Mouse (Mus musculus) stomach, postnatal 0 days (tissue): ENCODE measurements around the gene Vrk1.
A peak's percentile ranks its signal among the peaks of the same experiment; 100 is the strongest.

Experiments
- CTCF ChIP-seq: IDR thresholded peaks from 2 replicates; pipeline ENCODE4 v1.5.1; 2016; ENCODE audit warnings: antibody characterized with exemption, low read depth, mild to moderate bottlenecking, moderate library complexity
- EP300 ChIP-seq: optimal IDR thresholded peaks from 2 replicates; pipeline ENCODE3; 2016; ENCODE audit warnings: antibody characterized with exemption

DNA sequence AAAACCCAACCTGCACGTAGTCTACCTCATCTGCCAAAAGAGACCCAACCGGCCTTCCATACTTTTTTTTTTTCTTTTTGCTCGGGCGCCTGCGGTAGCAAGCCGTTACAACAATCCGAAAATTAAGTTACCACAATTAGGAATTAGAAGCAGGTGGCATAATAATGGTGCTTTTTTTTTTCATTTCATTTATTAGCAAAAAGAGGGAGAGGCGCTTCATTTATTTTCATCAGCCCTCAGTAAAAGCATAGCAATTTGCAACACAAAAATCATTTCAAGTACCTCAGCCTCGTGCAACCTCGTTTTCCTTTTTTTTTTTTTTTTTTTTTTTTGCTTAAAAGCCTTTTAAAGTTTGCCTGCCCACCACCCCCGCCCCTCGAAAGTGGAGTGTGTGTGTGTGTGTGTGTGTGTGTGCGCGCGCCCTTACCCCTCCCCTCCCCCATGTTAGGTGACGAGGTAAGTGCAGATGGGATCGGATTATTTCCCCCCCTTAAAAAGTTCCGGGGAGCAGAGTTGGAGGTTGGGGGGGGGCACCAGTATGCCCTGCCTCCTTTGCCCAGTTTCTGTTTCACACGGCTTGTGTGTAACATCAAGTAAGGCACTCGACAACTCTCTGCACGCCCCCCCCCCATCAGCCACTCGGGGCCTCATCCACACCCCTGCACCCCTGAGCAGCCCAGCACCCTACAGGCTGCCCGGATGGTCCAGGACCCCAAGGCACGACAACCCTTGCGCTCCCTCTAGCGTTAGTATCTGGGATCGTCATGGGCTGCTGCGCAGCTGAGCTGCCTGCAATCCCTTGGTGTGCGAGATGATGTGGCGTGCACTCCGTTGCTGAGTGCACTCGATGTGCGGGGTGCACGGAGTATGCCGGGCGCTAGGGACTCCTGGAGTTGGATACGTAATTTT, 47.7 kb upstream of the Vrk1 start:
- peak; percentile 99 for TF ChIP-seq CTCF
- TF ChIP-seq EP300 = no peak
